Mouse (Mus musculus) heart, embryonic 16.5 days (tissue): ENCODE results near the gene Galnt10. TPM values are rescaled to one million over a fixed set of nuclear protein-coding genes. Genes with fewer than 3 reads are reported as not detected.
A peak's percentile ranks its signal among the peaks of the same experiment; 100 is the strongest.

ENCODE experiments used
- ATAC-seq: fragments of 200-750 bp; cut with Nextera tagmentation; replicated peaks from 2 replicates; pipeline ENCODE4 v1.8.0; 2017; ENCODE audit warnings: moderate number of reproducible peaks; ENCODE audit not compliant: insufficient read depth, low FRiP score; ENCODE audit errors: extremely low read depth
- H3K27ac ChIP-seq: fragments of 300-500 bp; sonication (generic); 2 replicates; pipeline ENCODE4 v1.5.1; 2014; ENCODE audit warnings: mild to moderate bottlenecking, low read length, control low read depth, moderate library complexity
- H3K27me3 ChIP-seq: fragments of 300-500 bp; sonication (generic); 2 replicates; pipeline ENCODE4 v1.6.1; 2014; ENCODE audit warnings: low read length, mixed read lengths; ENCODE audit not compliant: control insufficient read depth, insufficient read depth
- H3K36me3 ChIP-seq: fragments of 300-500 bp; sonication (generic); 2 replicates; pipeline ENCODE4 v1.6.1; 2014; ENCODE audit not compliant: control insufficient read depth, insufficient read depth
- H3K4me1 ChIP-seq: fragments of 300-500 bp; sonication (generic); 2 replicates; pipeline ENCODE4 v1.6.1; 2014; ENCODE audit warnings: low read length, mixed read lengths; ENCODE audit not compliant: control insufficient read depth, insufficient read depth
- H3K4me2 ChIP-seq: fragments of 300-500 bp; sonication (generic); 2 replicates; pipeline ENCODE4 v1.6.1; 2014; ENCODE audit warnings: low read depth, mild to moderate bottlenecking, control low read depth, low read length
- H3K4me3 ChIP-seq: fragments of 300-500 bp; sonication (generic); 2 replicates; pipeline ENCODE4 v1.5.1; 2014; ENCODE audit warnings: mild to moderate bottlenecking, control low read depth, low read length
- H3K9ac ChIP-seq: fragments of 300-500 bp; sonication (generic); 2 replicates; pipeline ENCODE4 v1.6.1; 2014; ENCODE audit warnings: low read length, control low read depth
- H3K9me3 ChIP-seq: fragments of 300-500 bp; sonication (generic); replicated peaks from 2 replicates; pipeline ENCODE4 v1.6.1; 2016; ENCODE audit warnings: low read length; ENCODE audit not compliant: control insufficient read depth
- WGBS: fragments of 180-500 bp; shearing (Covaris S2); extraction: QIAGEN DNeasy Blood & Tissue Kit; methylation state at CpG from one replicate; pipeline ENCODE4 v1.1.7; 2014; 5-methylcytosine and 5-hydroxymethylcytosine counted together
- polyA plus RNA-seq: library from polyadenylated mRNA; unstranded; fragments of >200 nt; fragmentation: Nextera tagmentation; extraction: Ambion mirVana; gene quantifications from 2 replicates; pipeline ENCODE4 v1.2.1, GENCODE M21; 2015

Galnt10 gene
- polyA plus RNA-seq, 1 experiment from 2014 or later, result 9.3 TPM

- Histone ChIP-seq H3K36me3 (no peaks in the 10 kb centered on the region), H3K4me3 (no peak overlapping the region), H3K27ac (no peak overlapping the region), H3K27me3 (peaks cover 4% of the 10 kb centered on the region; the same call in 1 of the 2 replicates), H3K9me3 (no peaks in the 10 kb centered on the region), H3K4me1 (peaks cover 2% of the 10 kb centered on the region; the same call in 1 of the 2 replicates), H3K4me2 (no peak overlapping the region), H3K9ac (no peak overlapping the region)
- no peak for ATAC-seq
- WGBS, result 72% methylated on average over 9 of the region's 9 CpGs
Observed at GRCm38 (mm10) chr11:57614502-57614901, 30.7 kb upstream of the Galnt10 start.

GRCm38 (mm10) chr11:57615286-57615685, 30.0 kb upstream of the Galnt10 start:
- Histone ChIP-seq H3K27ac (no peak overlapping the region), H3K4me3 (no peak overlapping the region), H3K4me2 (no peak overlapping the region), H3K9me3 (no peaks in the 10 kb centered on the region), H3K36me3 (no peaks in the 10 kb centered on the region), H3K27me3 (peaks cover 4% of the 10 kb centered on the region; the same call in 1 of the 2 replicates), H3K9ac (no peak overlapping the region), H3K4me1 (peaks cover 2% of the 10 kb centered on the region; the same call in 1 of the 2 replicates)
- whole genome bisulfite sequencing, result 60% methylated on average over 9 of the region's 9 CpGs
- no peak for ATAC-seq

GRCm38 (mm10) chr11:57615871-57616270, 29.4 kb upstream of the Galnt10 start:
- Histone ChIP-seq H3K27ac (no peak overlapping the region), H3K36me3 (no peaks in the 10 kb centered on the region), H3K9me3 (no peaks in the 10 kb centered on the region), H3K4me3 (no peak overlapping the region), H3K9ac (no peak overlapping the region), H3K4me1 (peaks cover 2% of the 10 kb centered on the region; the same call in 1 of the 2 replicates), H3K27me3 (peaks cover 4% of the 10 kb centered on the region; the same call in 1 of the 2 replicates), H3K4me2 (no peak overlapping the region)
- ATAC-seq, result no peak
- 32% methylated on average over 13 of the region's 13 CpGs for WGBS

- no peak overlapping the region for H3K4me2 ChIP-seq
Observed at GRCm38 (mm10) chr11:57617526-57618264, 27.5 kb upstream of the Galnt10 start.

GRCm38 (mm10) chr11:57621472-57621871, 23.8 kb upstream of the Galnt10 start:
- H3K4me3 ChIP-seq, result no peak overlapping the region
- H3K9ac ChIP-seq, result no peak overlapping the region
- peaks cover 2% of the 10 kb centered on the region; the same call in 1 of the 2 replicates for H3K4me1 ChIP-seq
- WGBS, result 79% methylated on average over 3 of the region's 3 CpGs
- peaks cover 2% of the 10 kb centered on the region; the same call in 1 of the 2 replicates for H3K27me3 ChIP-seq
- no peaks in the 10 kb centered on the region for H3K9me3 ChIP-seq
- H3K4me2 ChIP-seq, result no peak overlapping the region
- H3K27ac ChIP-seq, result no peak overlapping the region
- ATAC-seq, result no peak
- H3K36me3 ChIP-seq, result no peaks in the 10 kb centered on the region

More at GRCm38 (mm10) chr11:57617526-57618264, 27.5 kb upstream of the Galnt10 start:
- H3K27ac ChIP-seq, result no peak overlapping the region
- peaks cover 2% of the 10 kb centered on the region; the same call in 1 of the 2 replicates for H3K4me1 ChIP-seq
- H3K4me3 ChIP-seq, result no peak overlapping the region
- no peaks in the 10 kb centered on the region for H3K9me3 ChIP-seq
- no peak overlapping the region for H3K9ac ChIP-seq
- H3K36me3 ChIP-seq, result no peaks in the 10 kb centered on the region
- 26% methylated on average over 15 of the region's 15 CpGs for WGBS
- ATAC-seq, result peak; percentile 60
- H3K27me3 ChIP-seq, result peaks cover 4% of the 10 kb centered on the region; the same call in 1 of the 2 replicates

GRCm38 (mm10) chr11:57621876-57622275, 23.4 kb upstream of the Galnt10 start:
- Histone ChIP-seq H3K27me3 (0 out of 2 replicates have a peak, but pooled peaks cover 2% of the 10 kb centered on the region), H3K4me3 (no peak overlapping the region), H3K4me1 (peaks cover 2% of the 10 kb centered on the region; the same call in 1 of the 2 replicates), H3K9me3 (no peaks in the 10 kb centered on the region), H3K36me3 (no peaks in the 10 kb centered on the region), H3K27ac (no peak overlapping the region), H3K4me2 (no peak overlapping the region), H3K9ac (no peak overlapping the region)
- ATAC-seq, result 0 out of 2 replicates have a peak, but pooled peaks have one; percentile 10

GRCm38 (mm10) chr11:57624490-57624893, 20.8 kb upstream of the Galnt10 start:
- Histone ChIP-seq H3K9me3 (no peaks in the 10 kb centered on the region), H3K27ac (no peak overlapping the region), H3K4me1 (no peaks in the 10 kb centered on the region), H3K27me3 (0 out of 2 replicates have a peak, but pooled peaks cover 2% of the 10 kb centered on the region), H3K4me3 (no peak overlapping the region), H3K9ac (no peak overlapping the region), H3K36me3 (no peaks in the 10 kb centered on the region), H3K4me2 (no peak overlapping the region)
- whole genome bisulfite sequencing, result 51% methylated on average over 5 of the region's 5 CpGs
- no peak for ATAC-seq

GRCm38 (mm10) chr11:57625465-57625864, 19.8 kb upstream of the Galnt10 start:
- Histone ChIP-seq H3K9ac (no peak overlapping the region), H3K4me2 (no peak overlapping the region), H3K4me3 (no peak overlapping the region), H3K27me3 (0 out of 2 replicates have a peak, but pooled peaks cover 2% of the 10 kb centered on the region), H3K27ac (no peak overlapping the region), H3K36me3 (no peaks in the 10 kb centered on the region), H3K4me1 (no peaks in the 10 kb centered on the region), H3K9me3 (no peaks in the 10 kb centered on the region)
- ATAC-seq, result no peak

- ATAC-seq, result no peak
- 45% methylated on average over 9 of the region's 9 CpGs for WGBS
- 0 out of 2 replicates have a peak, but pooled peaks cover 2% of the 10 kb centered on the region for H3K27me3 ChIP-seq
Observed at GRCm38 (mm10) chr11:57627086-57627735, 18.0 kb upstream of the Galnt10 start.

More at GRCm38 (mm10) chr11:57627086-57627735, 18.0 kb upstream of the Galnt10 start:
- no peak overlapping the region for H3K4me3 ChIP-seq
- no peak overlapping the region for H3K4me2 ChIP-seq
- no peak overlapping the region for H3K27ac ChIP-seq
- H3K9ac ChIP-seq, result no peak overlapping the region
- H3K36me3 ChIP-seq, result no peaks in the 10 kb centered on the region
- no peaks in the 10 kb centered on the region for H3K4me1 ChIP-seq
- no peaks in the 10 kb centered on the region for H3K9me3 ChIP-seq
